Mouse (Mus musculus): ENCODE results near the gene Psmb11.

- TF ChIP-seq ZNF384 (IDR thresholded peaks at IDR 0.05; ENCODE audit: low read depth, low read length) (no peak), ZC3H11A (IDR thresholded peaks at IDR 0.05; ENCODE audit: borderline replicate concordance, low read depth, low read length) (no peak)
These were observed 10.0 kb downstream of the Psmb11 start for GRCm38 (mm10) chr14:54631240-54631599.

All from ES-E14 (cell line).